Comparison of ENCODE assay signal across 7 mouse cellular contexts in genomic region chr2:104774763-104775162, GRCm38 (mm10). TPM values are rescaled to one million over a fixed set of nuclear protein-coding genes. Genes with fewer than 3 reads are reported as not detected.
DNase-seq lines count a peak whose midpoint lies in the region; ATAC-seq and TF ChIP-seq lines count a peak whose summit lies in the region.

No protein-coding gene starts in this region.

- H3K79me2 ChIP-seq in MEL (ENCODE audit: control insufficient read depth, insufficient read depth, low read length, poor library complexity) = no peaks in the 10 kb centered on the region

- WGBS in forebrain, embryonic 12.5 days = 95% methylated on average over 1 of the region's 1 CpGs

- no peaks in the 10 kb centered on the region for H3K9me3 ChIP-seq in MEL (replicated peaks; ENCODE audit: insufficient read depth, low read length)
- no peaks in the 10 kb centered on the region for H3K9me3 ChIP-seq in forebrain, embryonic 12.5 days

- TF ChIP-seq POLR2A in MEL (IDR thresholded peaks at IDR 0.05; ENCODE audit: control insufficient read depth in 1 of 2, insufficient read depth in 1 of 2, low read depth in 1 of 2, low read length in 2 of 2, poor library complexity in 1 of 2) = no peak

- H3K4me1 ChIP-seq in MEL (ENCODE audit: control insufficient read depth in 1 of 2, insufficient read depth in 2 of 2, low read length in 2 of 2) = no peaks in the 10 kb centered on the region
- no peaks in the 10 kb centered on the region for H3K4me1 ChIP-seq in forebrain, embryonic 12.5 days

- H3K4me3 ChIP-seq in MEL (ENCODE audit: control insufficient read depth in 1 of 2, insufficient read depth in 1 of 2, low read depth in 2 of 2, low read length in 2 of 2) = no peak overlapping the region
- no peak overlapping the region for H3K4me3 ChIP-seq in forebrain, embryonic 12.5 days (replicated peaks)

- ATAC-seq in forebrain, embryonic 12.5 days (ENCODE audit: low FRiP score) = no peak

- H3K9ac ChIP-seq in MEL (ENCODE audit: control insufficient read depth, low read depth, low read length, poor library complexity, severe bottlenecking) = no peak overlapping the region
- H3K9ac ChIP-seq in forebrain, embryonic 12.5 days = no peak overlapping the region

- H3K27ac ChIP-seq in MEL (ENCODE audit: control insufficient read depth, low read depth, low read length) = no peak overlapping the region
- H3K27ac ChIP-seq in forebrain, embryonic 12.5 days = no peak overlapping the region

- no peak overlapping the region for H3K4me2 ChIP-seq in forebrain, embryonic 12.5 days

- H3K27me3 ChIP-seq in MEL (ENCODE audit: control insufficient read depth in 1 of 2, insufficient read depth in 2 of 2, low read length in 2 of 2) = no peaks in the 10 kb centered on the region
- no peaks in the 10 kb centered on the region for H3K27me3 ChIP-seq in forebrain, embryonic 12.5 days

- TF ChIP-seq CTCF in MEL (IDR thresholded peaks at IDR 0.05 in 2 of 3, conservative IDR thresholded peaks at IDR 0.05 in 1 of 3; ENCODE audit: control insufficient read depth in 1 of 3, insufficient read depth in 1 of 3, low read depth in 2 of 3, low read length in 3 of 3, poor library complexity in 1 of 3, severe bottlenecking in 1 of 3) = peak in 2 of 3 experiments; percentile 68 to 73; a peak in 4 of 6 replicates

- peaks cover 0 to 12% of the 10 kb centered on the region in 2 experiments; a peak in 2 of 4 replicates for H3K36me3 ChIP-seq in MEL (ENCODE audit: control insufficient read depth in 1 of 2, insufficient read depth in 2 of 2, low read length in 2 of 2)
- H3K36me3 ChIP-seq in forebrain, embryonic 12.5 days (replicated peaks) = peaks cover 56% of the 10 kb centered on the region

- TF ChIP-seq RAD21 in MEL (IDR thresholded peaks at IDR 0.05; ENCODE audit: low read depth, low read length) = peak; percentile 63

- peak; percentile 13 for DNase-seq in kidney, postnatal 14 days
- no peak for DNase-seq in kidney, postnatal 10 days
- DNase-seq in CD4-positive, CD25-positive, alpha-beta regulatory T cell, adult 2 months (ENCODE audit: low read depth, low spot score) = peak; percentile 52
- DNase-seq in MEL (ENCODE audit: low read depth, low spot score) = peak; percentile 68
- peak; percentile 48 for DNase-seq in induced T-regulatory cell, adult 2 months (ENCODE audit: low read depth)
- DNase-seq in adrenal gland, adult 2 months = no peak

- no peak for TF ChIP-seq EP300 in MEL (IDR thresholded peaks at IDR 0.05; ENCODE audit: low read depth in 1 of 2, low read length in 2 of 2)

TF ChIP-seq in MEL, 35 proteins besides CTCF, POLR2A, EP300 and RAD21:
- no peak for TF ChIP-seq TBP (IDR thresholded peaks at IDR 0.05; ENCODE audit: low read depth, low read length)
- no peak for TF ChIP-seq GABPA (IDR thresholded peaks at IDR 0.05; ENCODE audit: low read depth, low read length)
- TF ChIP-seq SMC3 (IDR thresholded peaks at IDR 0.05; ENCODE audit: low read depth, low read length) = peak; percentile 69

RNA-seq across cellular contexts. Expression of gene Depdc7, which starts 32.1 kb away (rescaled TPM):
- 7.1 and 8.0 TPM in 2 replicates for total RNA-seq in MEL (2012; rRNA removed)
- polyA plus RNA-seq in MEL (2012; ENCODE audit: insufficient read depth in 1 of 2, insufficient read length in 2 of 2, low read depth in 1 of 2, low replicate concordance in 2 of 2, missing spikeins in 1 of 2) = 1 to 10 TPM in 1 of 2 experiments, not detected in 1; 8.6 TPM
- total RNA-seq in adrenal gland, adult 2 months (2021) = 1 to 10 TPM; 1.6 to 2.0 TPM
- 0.21 and 0.59 TPM in 2 replicates for polyA plus RNA-seq in adrenal gland, adult 2 months (2012; rRNA removed)
- 5.1 and 5.4 TPM in 2 replicates for polyA plus RNA-seq in forebrain, embryonic 12.5 days (2016; fragmentation: Nextera tagmentation; extraction: Ambion mirVana)

RNA-seq across cellular contexts. Expression of gene Qser1, which starts 41.8 kb away (rescaled TPM):
- 3.9 and 5.2 TPM in 2 replicates for total RNA-seq in MEL (2012; rRNA removed)
- polyA plus RNA-seq in MEL (2012; ENCODE audit: insufficient read depth in 1 of 2, insufficient read length in 2 of 2, low read depth in 1 of 2, low replicate concordance in 2 of 2, missing spikeins in 1 of 2) = 10 to 100 TPM in 1 of 2 experiments, not detected in 1; 14.5 TPM
- total RNA-seq in adrenal gland, adult 2 months (2021) = 10 to 100 TPM; 19.1 to 29.0 TPM
- 3.0 and 3.6 TPM in 2 replicates for polyA plus RNA-seq in adrenal gland, adult 2 months (2012; rRNA removed)
- polyA plus RNA-seq in forebrain, embryonic 12.5 days (2016; fragmentation: Nextera tagmentation; extraction: Ambion mirVana) = 15.5 and 15.6 TPM in 2 replicates

RNA-seq across cellular contexts. Expression of gene Pin1rt1, which starts 58.6 kb away (rescaled TPM):
- total RNA-seq in MEL (2012; rRNA removed) = not detected in 2 replicates
- under 1 TPM in 1 of 2 experiments, not detected in 1; 0.07 TPM for polyA plus RNA-seq in MEL (2012; ENCODE audit: insufficient read depth in 1 of 2, insufficient read length in 2 of 2, low read depth in 1 of 2, low replicate concordance in 2 of 2, missing spikeins in 1 of 2)
- total RNA-seq in adrenal gland, adult 2 months (2021) = not detected
- not detected in 2 replicates for polyA plus RNA-seq in adrenal gland, adult 2 months (2012; rRNA removed)
- polyA plus RNA-seq in forebrain, embryonic 12.5 days (2016; fragmentation: Nextera tagmentation; extraction: Ambion mirVana) = not detected in 2 replicates

Comparison
In these comparisons a context has a peak if more than half of its experiments do, and no peak if none do; other contexts are left out.
1. DNase-seq: peak in kidney, postnatal 14 days (single experiment), CD4-positive, CD25-positive, alpha-beta regulatory T cell, adult 2 months (single experiment), MEL (single experiment) and induced T-regulatory cell, adult 2 months (single experiment); none in kidney, postnatal 10 days (single experiment) and adrenal gland, adult 2 months (single experiment).